Comparison of ENCODE assay signal across 11 mouse cellular contexts in the genomic region with DNA sequence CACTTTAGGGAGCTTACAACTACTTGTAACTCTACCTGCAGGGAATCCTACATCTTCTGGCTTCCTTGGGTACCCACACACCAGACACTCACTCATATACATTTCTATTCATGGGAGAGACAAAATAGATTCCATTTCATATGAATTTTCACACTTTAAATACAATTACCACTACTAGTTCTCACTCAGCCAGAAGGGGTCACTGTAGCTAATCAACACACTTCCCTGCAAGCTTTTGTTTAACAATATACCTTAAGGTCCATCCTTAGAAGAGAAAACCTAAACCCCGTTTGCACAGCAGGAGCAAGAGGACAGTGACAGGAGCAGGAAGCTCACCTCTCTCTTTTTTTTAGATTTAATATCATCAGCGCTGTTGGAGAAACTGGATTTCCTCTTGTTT. TPM values are rescaled to one million over a fixed set of nuclear protein-coding genes. Genes with fewer than 3 reads are reported as not detected.
DNase-seq lines count a peak whose midpoint lies in the region; ATAC-seq and TF ChIP-seq lines count a peak whose summit lies in the region.
"Had no signal": no experiment of that assay in that cellular context is flagged by ENCODE, and none has a peak within 500 bp of the region (broad histone marks: within the 10 kb centered on the region; RNA-seq: fewer than 3 reads in every experiment).

No protein-coding gene starts in this region.

- no peak for DNase-seq in forebrain, postnatal 0 days
- no peak for DNase-seq in liver, embryonic 14.5 days (ENCODE audit: low read depth in 3 of 3, low spot score in 3 of 3)
- no peak for DNase-seq in liver, embryonic 11.5 days (ENCODE audit: low spot score)
- DNase-seq in B cell, adult 2 months, result peak; percentile 6 to 17
- DNase-seq in induced T-regulatory cell, adult 2 months (ENCODE audit: low read depth), result peak; percentile 51
- DNase-seq in cerebellum, adult 9-10 months, result no peak
- DNase-seq in urinary bladder, adult 2 months (ENCODE audit: low spot score), result no peak

- no peak for TF ChIP-seq EP300 in liver, embryonic 14.5 days (IDR thresholded peaks at IDR 0.05; ENCODE audit: low read depth)

- no peaks in the 10 kb centered on the region for H3K9me3 ChIP-seq in forebrain, postnatal 0 days (ENCODE audit: low read length)
- no peaks in the 10 kb centered on the region for H3K9me3 ChIP-seq in forebrain, embryonic 15.5 days
- H3K9me3 ChIP-seq in liver, embryonic 14.5 days (ENCODE audit: control insufficient read depth, low read length), result no peaks in the 10 kb centered on the region
- H3K9me3 ChIP-seq in liver, embryonic 11.5 days (ENCODE audit: control insufficient read depth, low read length), result no peaks in the 10 kb centered on the region
- H3K9me3 ChIP-seq: heart, embryonic 15.5 days; limb, embryonic 15.5 days had no signal

- no peak overlapping the region for H3K4me2 ChIP-seq in forebrain, postnatal 0 days (ENCODE audit: low read depth)
- H3K4me2 ChIP-seq in forebrain, embryonic 15.5 days (replicated peaks), result no peak overlapping the region
- H3K4me2 ChIP-seq in liver, embryonic 14.5 days (ENCODE audit: low read depth), result no peak overlapping the region
- no peak overlapping the region for H3K4me2 ChIP-seq in liver, embryonic 11.5 days
- H3K4me2 ChIP-seq: heart, embryonic 15.5 days; limb, embryonic 15.5 days had no signal

- 49% methylated on average over 2 of the region's 2 CpGs for WGBS in forebrain, postnatal 0 days
- 63% methylated on average over 2 of the region's 2 CpGs for WGBS in forebrain, embryonic 15.5 days
- 70% methylated on average over 2 of the region's 2 CpGs for WGBS in liver, embryonic 14.5 days (ENCODE audit: insufficient replicate concordance)
- 73% methylated on average over 2 of the region's 2 CpGs for WGBS in liver, embryonic 11.5 days

- H3K9ac ChIP-seq in forebrain, postnatal 0 days, result no peak overlapping the region
- H3K9ac ChIP-seq in forebrain, embryonic 15.5 days (replicated peaks), result no peak overlapping the region
- H3K9ac ChIP-seq in liver, embryonic 14.5 days (replicated peaks), result no peak overlapping the region
- H3K9ac ChIP-seq in liver, embryonic 11.5 days (ENCODE audit: low read depth, low read length), result no peak overlapping the region
- H3K9ac ChIP-seq: heart, embryonic 15.5 days; limb, embryonic 15.5 days had no signal

- H3K4me3 ChIP-seq in forebrain, postnatal 0 days (ENCODE audit: low read depth, low read length), result no peak overlapping the region
- no peak overlapping the region for H3K4me3 ChIP-seq in forebrain, embryonic 15.5 days
- no peak overlapping the region for H3K4me3 ChIP-seq in liver, embryonic 14.5 days (ENCODE audit: insufficient read depth in 1 of 2, low read depth in 2 of 2, low read length in 2 of 2)
- H3K4me3 ChIP-seq in liver, embryonic 11.5 days (ENCODE audit: low read depth, low read length), result no peak overlapping the region
- H3K4me3 ChIP-seq: heart, embryonic 15.5 days; limb, embryonic 15.5 days had no signal

- no peaks in the 10 kb centered on the region for H3K4me1 ChIP-seq in forebrain, postnatal 0 days (ENCODE audit: insufficient read depth)
- H3K4me1 ChIP-seq in forebrain, embryonic 15.5 days, result no peaks in the 10 kb centered on the region
- H3K4me1 ChIP-seq in liver, embryonic 14.5 days (replicated peaks; ENCODE audit: control insufficient read depth in 2 of 2, insufficient read depth in 2 of 2, low read length in 1 of 2), result no peaks in the 10 kb centered on the region
- no peaks in the 10 kb centered on the region for H3K4me1 ChIP-seq in liver, embryonic 11.5 days (replicated peaks; ENCODE audit: control insufficient read depth, insufficient read depth, low read length)

- H3K27ac ChIP-seq in forebrain, postnatal 0 days (ENCODE audit: low read depth, low read length), result no peak overlapping the region
- no peak overlapping the region for H3K27ac ChIP-seq in forebrain, embryonic 15.5 days (replicated peaks)
- H3K27ac ChIP-seq in liver, embryonic 14.5 days, result no peak overlapping the region
- no peak overlapping the region for H3K27ac ChIP-seq in liver, embryonic 11.5 days (ENCODE audit: low read depth, low read length)
- H3K27ac ChIP-seq: heart, embryonic 15.5 days; limb, embryonic 15.5 days had no signal

- H3K27me3 ChIP-seq in forebrain, postnatal 0 days (ENCODE audit: insufficient read depth, low read length), result no peaks in the 10 kb centered on the region
- H3K27me3 ChIP-seq in forebrain, embryonic 15.5 days, result no peaks in the 10 kb centered on the region
- H3K27me3 ChIP-seq in liver, embryonic 14.5 days (ENCODE audit: control insufficient read depth, insufficient read depth, low read length), result no peaks in the 10 kb centered on the region
- no peaks in the 10 kb centered on the region for H3K27me3 ChIP-seq in liver, embryonic 11.5 days (replicated peaks; ENCODE audit: control insufficient read depth, insufficient read depth, low read length)
- H3K27me3 ChIP-seq: heart, embryonic 15.5 days; limb, embryonic 15.5 days had no signal

- peak; percentile 49 for TF ChIP-seq CTCF in forebrain, postnatal 0 days (IDR thresholded peaks at IDR 0.05; ENCODE audit: low read depth)
- peak; percentile 21; the same call in 1 of the 2 replicates for TF ChIP-seq CTCF in liver, embryonic 14.5 days (IDR thresholded peaks at IDR 0.05; ENCODE audit: low read depth)

- ATAC-seq in forebrain, postnatal 0 days, result no peak
- ATAC-seq in forebrain, embryonic 15.5 days (replicated peaks), result no peak
- ATAC-seq in liver, embryonic 14.5 days (ENCODE audit: insufficient read depth), result no peak
- ATAC-seq in liver, embryonic 11.5 days (replicated peaks; ENCODE audit: low FRiP score), result no peak

- H3K36me3 ChIP-seq in forebrain, postnatal 0 days (ENCODE audit: insufficient read depth), result peaks cover 19% of the 10 kb centered on the region
- H3K36me3 ChIP-seq in forebrain, embryonic 15.5 days, result peaks cover 54% of the 10 kb centered on the region
- H3K36me3 ChIP-seq in liver, embryonic 14.5 days (replicated peaks; ENCODE audit: control insufficient read depth, insufficient read depth, low read depth), result peaks cover 80% of the 10 kb centered on the region
- H3K36me3 ChIP-seq in liver, embryonic 11.5 days (ENCODE audit: control insufficient read depth, insufficient read depth, low read length), result peaks cover 23% of the 10 kb centered on the region; the same call in 1 of the 2 replicates

RNA-seq across cellular contexts. Expression of a gene that starts 34.5 kb away (rescaled TPM):
- 139 and 181 TPM in 2 replicates for total RNA-seq in forebrain, postnatal 0 days (2014; rRNA removed)
- 74.1 and 90.4 TPM in 2 replicates for polyA plus RNA-seq in forebrain, postnatal 0 days (2015; fragmentation: Nextera tagmentation; extraction: Ambion mirVana)
- 134 and 139 TPM in 2 replicates for polyA plus RNA-seq in forebrain, embryonic 15.5 days (2015; fragmentation: Nextera tagmentation; extraction: Ambion mirVana)
- 27.8 and 32.4 TPM in 2 replicates for polyA plus RNA-seq in liver, embryonic 14.5 days (2012; rRNA removed)
- 54.4 and 57.1 TPM in 2 replicates for polyA plus RNA-seq in liver, embryonic 14.5 days (2014; fragmentation: Nextera tagmentation; extraction: Ambion mirVana)
- 116 and 126 TPM in 2 replicates for polyA plus RNA-seq in liver, embryonic 11.5 days (2014; fragmentation: Nextera tagmentation; extraction: Ambion mirVana)
- polyA plus RNA-seq in urinary bladder, adult 2 months (2012; rRNA removed), result 23.9 and 24.4 TPM in 2 replicates

RNA-seq across cellular contexts. Expression of a gene that starts 35.1 kb away (rescaled TPM):
- total RNA-seq in forebrain, postnatal 0 days (2014; rRNA removed), result 205 and 270 TPM in 2 replicates
- 653 and 670 TPM in 2 replicates for polyA plus RNA-seq in forebrain, postnatal 0 days (2015; fragmentation: Nextera tagmentation; extraction: Ambion mirVana)
- 995 and 1,028 TPM in 2 replicates for polyA plus RNA-seq in forebrain, embryonic 15.5 days (2015; fragmentation: Nextera tagmentation; extraction: Ambion mirVana)
- polyA plus RNA-seq in liver, embryonic 14.5 days (2012; rRNA removed), result 329 and 510 TPM in 2 replicates
- polyA plus RNA-seq in liver, embryonic 14.5 days (2014; fragmentation: Nextera tagmentation; extraction: Ambion mirVana), result 240 and 270 TPM in 2 replicates
- polyA plus RNA-seq in liver, embryonic 11.5 days (2014; fragmentation: Nextera tagmentation; extraction: Ambion mirVana), result 917 and 938 TPM in 2 replicates
- 323 and 341 TPM in 2 replicates for polyA plus RNA-seq in urinary bladder, adult 2 months (2012; rRNA removed)

RNA-seq across cellular contexts. Expression of a gene that starts 38.3 kb away (rescaled TPM):
- total RNA-seq in forebrain, postnatal 0 days (2014; rRNA removed), result 34.0 and 34.4 TPM in 2 replicates
- polyA plus RNA-seq in forebrain, postnatal 0 days (2015; fragmentation: Nextera tagmentation; extraction: Ambion mirVana), result 14.6 and 18.5 TPM in 2 replicates
- polyA plus RNA-seq in forebrain, embryonic 15.5 days (2015; fragmentation: Nextera tagmentation; extraction: Ambion mirVana), result 24.7 and 26.8 TPM in 2 replicates
- polyA plus RNA-seq in liver, embryonic 14.5 days (2012; rRNA removed), result 3.6 and 4.4 TPM in 2 replicates
- polyA plus RNA-seq in liver, embryonic 14.5 days (2014; fragmentation: Nextera tagmentation; extraction: Ambion mirVana), result 3.8 and 4.7 TPM in 2 replicates
- polyA plus RNA-seq in liver, embryonic 11.5 days (2014; fragmentation: Nextera tagmentation; extraction: Ambion mirVana), result 12.8 and 13.3 TPM in 2 replicates
- polyA plus RNA-seq in urinary bladder, adult 2 months (2012; rRNA removed), result 15.1 and 18.5 TPM in 2 replicates

RNA-seq across cellular contexts. Expression of a gene that starts 53.0 kb away (rescaled TPM):
- total RNA-seq in forebrain, postnatal 0 days (2014; rRNA removed), result 0.85 and 1.6 TPM in 2 replicates
- 0.30 and 0.34 TPM in 2 replicates for polyA plus RNA-seq in forebrain, postnatal 0 days (2015; fragmentation: Nextera tagmentation; extraction: Ambion mirVana)
- 0.38 and 0.63 TPM in 2 replicates for polyA plus RNA-seq in forebrain, embryonic 15.5 days (2015; fragmentation: Nextera tagmentation; extraction: Ambion mirVana)
- polyA plus RNA-seq in liver, embryonic 14.5 days (2012; rRNA removed), result 178 and 222 TPM in 2 replicates
- 175 and 184 TPM in 2 replicates for polyA plus RNA-seq in liver, embryonic 14.5 days (2014; fragmentation: Nextera tagmentation; extraction: Ambion mirVana)
- 94.1 and 108 TPM in 2 replicates for polyA plus RNA-seq in liver, embryonic 11.5 days (2014; fragmentation: Nextera tagmentation; extraction: Ambion mirVana)
- polyA plus RNA-seq in urinary bladder, adult 2 months (2012; rRNA removed), result 0.28 and 0.34 TPM in 2 replicates
- total RNA-seq: layer of hippocampus, postnatal 25 days had no signal

Comparison
In these comparisons a context has a peak if more than half of its experiments do, and no peak if none do; other contexts are left out.
1. DNase-seq: peak in B cell, adult 2 months (2 of 2) and induced T-regulatory cell, adult 2 months (single experiment); none in forebrain, postnatal 0 days (single experiment), liver, embryonic 14.5 days (0 of 3), liver, embryonic 11.5 days (single experiment), cerebellum, adult 9-10 months (single experiment) and urinary bladder, adult 2 months (single experiment).